Mouse (Mus musculus): ENCODE data around the gene Sult2a8. TPM values are rescaled to one million over a fixed set of nuclear protein-coding genes. Genes with fewer than 3 reads are reported as not detected.
"Not testable (repeated sequence)": the region's sequence is repeated elsewhere in the genome, so short reads cannot be mapped to it uniquely, and the experiment has no call there.

Gene Sult2a8
- not detected for total RNA-seq (2021)

- no peak for DNase-seq (ENCODE audit: extremely low spot score in 1 of 2, low spot score in 2 of 2)
- intact Hi-C loops (cut with DNase I): no loop called here
These were observed at the start of gene Sult2a8 for GRCm38 (mm10) chr7:14446534-14446933. Sult2a8 (minus strand) TSS chr7:14446769.

GRCm38 (mm10) chr7:14494130-14494529 is 47.6 kb upstream of the Sult2a8 start, which contains the start of gene Sult2a7:
Sult2a7 (minus strand) TSS chr7:14494230.
- DNase-seq (ENCODE audit: extremely low spot score in 1 of 2, low spot score in 2 of 2): no peak
- intact Hi-C loops (cut with DNase I): no loop called here

GRCm38 (mm10) chr7:14492886-14493285 is 46.3 kb upstream of the Sult2a8 start:
- intact Hi-C loops (cut with DNase I): no loop called here

GRCm38 (mm10) chr7:14439581-14439980 is 7.0 kb downstream of the Sult2a8 start:
- no peak for DNase-seq (ENCODE audit: extremely low spot score in 1 of 2, low spot score in 2 of 2)
- intact Hi-C loops (cut with DNase I): no loop called here

More at GRCm38 (mm10) chr7:14492886-14493285, 46.3 kb upstream of the Sult2a8 start:
- no peak for DNase-seq (ENCODE audit: extremely low spot score in 1 of 2, low spot score in 2 of 2)

- intact Hi-C loops (cut with DNase I): no loop called here
These were observed 8.1 kb downstream of the Sult2a8 start for GRCm38 (mm10) chr7:14438484-14438883.

GRCm38 (mm10) chr7:14438029-14438428 is 8.5 kb downstream of the Sult2a8 start:
- DNase-seq (ENCODE audit: extremely low spot score in 1 of 2, low spot score in 2 of 2): no peak
- intact Hi-C loops (cut with DNase I): no loop called here

More at GRCm38 (mm10) chr7:14438484-14438883, 8.1 kb downstream of the Sult2a8 start:
- DNase-seq (ENCODE audit: extremely low spot score in 1 of 2, low spot score in 2 of 2): no peak

GRCm38 (mm10) chr7:14399363-14399762 is 47.2 kb downstream of the Sult2a8 start:
- DNase-seq (ENCODE audit: extremely low spot score in 1 of 2, low spot score in 2 of 2); intact Hi-C loops (cut with DNase I): not testable (repeated sequence)

- DNase-seq (ENCODE audit: extremely low spot score in 1 of 2, low spot score in 2 of 2): no peak
- intact Hi-C loops (cut with DNase I): no loop called here
These were observed 50.1 kb downstream of the Sult2a8 start for GRCm38 (mm10) chr7:14396462-14396861.

Other genes starting within 250 kb of the Sult2a8 start
- not detected for gene Sult2a6, start 191.9 kb downstream of the Sult2a8 start, total RNA-seq (2021)
- not detected for gene Obox8, start 113.2 kb downstream of the Sult2a8 start, total RNA-seq (2021)
- not detected for gene Sult2a7, start 47.5 kb upstream of the Sult2a8 start, total RNA-seq (2021)
- not detected for gene Vmn1r90, start 116.7 kb upstream of the Sult2a8 start, total RNA-seq (2021)
- not detected for gene Obox7, start 212.7 kb upstream of the Sult2a8 start, total RNA-seq (2021)